Mouse (Mus musculus): ENCODE measurements around the gene Zkscan7. TPM values are rescaled to one million over a fixed set of nuclear protein-coding genes. Genes with fewer than 3 reads are reported as not detected.

Gene Zkscan7
- polyA plus RNA-seq, 1 experiment from 2014 or later: 4.5 TPM

GRCm38 (mm10) chr9:122860752-122861151 is 24.7 kb upstream of the Zkscan7 start:
- Histone ChIP-seq H3K9me3 (no peaks in the 10 kb centered on the region), H3K27ac (replicated peaks) (no peak overlapping the region), H3K4me2 (no peak overlapping the region), H3K9ac (no peak overlapping the region), H3K27me3 (no peaks in the 10 kb centered on the region), H3K36me3 (peaks cover 63% of the 10 kb centered on the region), H3K4me3 (no peak overlapping the region), H3K4me1 (replicated peaks) (peaks cover 20% of the 10 kb centered on the region)
- no peak for ATAC-seq (ENCODE audit: low FRiP score, low read depth)

DNA sequence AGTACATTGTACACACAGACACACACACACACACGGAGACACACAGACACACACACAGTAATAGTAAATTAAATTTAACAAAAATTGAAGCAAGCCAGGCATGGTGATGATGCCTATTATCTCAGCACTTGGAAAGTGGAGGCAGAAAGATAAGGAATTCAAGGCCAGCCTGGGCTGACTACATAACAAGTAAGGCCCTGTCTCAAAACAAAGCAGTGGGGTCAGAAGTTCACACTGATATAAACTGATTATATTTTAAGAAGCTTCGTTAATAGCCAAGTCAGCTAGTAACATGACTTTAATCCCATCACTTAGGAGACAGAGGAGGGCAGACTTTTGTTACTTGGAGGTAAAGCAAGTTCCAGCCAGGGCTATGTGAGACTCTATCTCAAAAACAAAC is 21.8 kb upstream of the Zkscan7 start:
- Histone ChIP-seq H3K4me2 (peak overlapping the region; percentile 59), H3K27me3 (no peaks in the 10 kb centered on the region), H3K27ac (replicated peaks) (no peak overlapping the region), H3K4me3 (no peak overlapping the region), H3K9ac (no peak overlapping the region), H3K36me3 (peaks cover 36% of the 10 kb centered on the region), H3K9me3 (no peaks in the 10 kb centered on the region), H3K4me1 (replicated peaks) (peaks cover 20% of the 10 kb centered on the region)
- ATAC-seq (ENCODE audit: low FRiP score, low read depth): no peak
- 95% methylated on average over 2 of the region's 2 CpGs for WGBS

- no peak overlapping the region for H3K27ac ChIP-seq (replicated peaks)
- peak overlapping the region; percentile 88 for H3K9ac ChIP-seq
- ATAC-seq (ENCODE audit: low FRiP score, low read depth): no peak
- peak overlapping the region; percentile 59 for H3K4me2 ChIP-seq
- no peaks in the 10 kb centered on the region for H3K27me3 ChIP-seq
- WGBS: 60% methylated on average over 3 of the region's 3 CpGs
- no peaks in the 10 kb centered on the region for H3K9me3 ChIP-seq
- H3K4me1 ChIP-seq (replicated peaks): peaks cover 20% of the 10 kb centered on the region
- H3K4me3 ChIP-seq: peak overlapping the region; percentile 87
- peaks cover 25% of the 10 kb centered on the region for H3K36me3 ChIP-seq
Observed at GRCm38 (mm10) chr9:122864848-122865247, 20.6 kb upstream of the Zkscan7 start.

DNA sequence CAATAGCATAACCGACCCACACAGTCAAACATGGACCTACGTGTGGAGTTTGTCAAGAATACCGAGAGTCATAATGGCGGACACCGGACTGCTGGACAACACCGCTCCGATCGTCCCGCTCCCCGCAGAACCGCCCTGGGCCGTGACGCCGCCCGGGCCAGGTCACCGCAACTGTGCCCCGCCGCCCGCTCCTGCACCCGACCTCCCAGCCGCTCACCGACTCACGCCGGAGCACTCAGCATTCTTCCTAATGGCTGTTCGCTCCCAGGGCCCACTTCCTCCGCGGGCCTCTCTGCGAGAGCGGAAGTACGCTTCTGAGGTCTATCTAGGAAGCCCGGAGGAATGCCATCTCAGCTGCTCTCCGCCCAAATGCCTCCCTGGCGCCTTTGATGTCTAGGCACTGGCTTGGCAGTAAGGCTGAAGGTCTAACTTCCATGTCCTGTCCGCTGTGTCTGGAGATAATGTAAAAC is 19.8 kb upstream of the Zkscan7 start, which contains the start of gene Zfp445:
Zfp445 (minus strand) TSS at position 310 of the 470 bp plus-strand sequence.
- peak within 1 kb of the TSS; percentile 82 for H3K27ac ChIP-seq (replicated peaks)
- peak; percentile 93 for ATAC-seq (ENCODE audit: low FRiP score, low read depth)
- H3K4me3 ChIP-seq: peak within 1 kb of the TSS; percentile 87
- peak within 1 kb of the TSS; percentile 88 for H3K9ac ChIP-seq
- H3K27me3 ChIP-seq: no peaks in the 10 kb centered on the region
- H3K4me2 ChIP-seq: peak within 1 kb of the TSS; percentile 59
- peaks cover 20% of the 10 kb centered on the region for H3K4me1 ChIP-seq (replicated peaks)
- peaks cover 16% of the 10 kb centered on the region for H3K36me3 ChIP-seq
- no peaks in the 10 kb centered on the region for H3K9me3 ChIP-seq
- under 1% methylated on average over 34 of the region's 34 CpGs for WGBS

- peak overlapping the region; percentile 59 for H3K4me2 ChIP-seq
- no peaks in the 10 kb centered on the region for H3K9me3 ChIP-seq
- H3K4me3 ChIP-seq: peak overlapping the region; percentile 87
- WGBS: 88% methylated on average over 4 of the region's 4 CpGs
- no peak overlapping the region; the same call in 1 of the 2 replicates for H3K9ac ChIP-seq
- H3K36me3 ChIP-seq: peaks cover 12% of the 10 kb centered on the region
- peaks cover 20% of the 10 kb centered on the region for H3K4me1 ChIP-seq (replicated peaks)
- ATAC-seq (ENCODE audit: low FRiP score, low read depth): peak; percentile 27; the same call in 1 of the 2 replicates
- H3K27ac ChIP-seq (replicated peaks): no peak overlapping the region
- H3K27me3 ChIP-seq: no peaks in the 10 kb centered on the region
Observed at GRCm38 (mm10) chr9:122866192-122866591, 19.3 kb upstream of the Zkscan7 start.

GRCm38 (mm10) chr9:122872595-122872994 is 12.9 kb upstream of the Zkscan7 start:
- WGBS: 87% methylated on average over 4 of the region's 4 CpGs
- Histone ChIP-seq H3K27ac (replicated peaks) (no peak overlapping the region), H3K27me3 (no peaks in the 10 kb centered on the region), H3K4me2 (no peak overlapping the region), H3K4me1 (replicated peaks) (no peaks in the 10 kb centered on the region), H3K4me3 (no peak overlapping the region), H3K9ac (no peak overlapping the region), H3K9me3 (no peaks in the 10 kb centered on the region), H3K36me3 (no peaks in the 10 kb centered on the region)
- ATAC-seq (ENCODE audit: low FRiP score, low read depth): no peak

DNA sequence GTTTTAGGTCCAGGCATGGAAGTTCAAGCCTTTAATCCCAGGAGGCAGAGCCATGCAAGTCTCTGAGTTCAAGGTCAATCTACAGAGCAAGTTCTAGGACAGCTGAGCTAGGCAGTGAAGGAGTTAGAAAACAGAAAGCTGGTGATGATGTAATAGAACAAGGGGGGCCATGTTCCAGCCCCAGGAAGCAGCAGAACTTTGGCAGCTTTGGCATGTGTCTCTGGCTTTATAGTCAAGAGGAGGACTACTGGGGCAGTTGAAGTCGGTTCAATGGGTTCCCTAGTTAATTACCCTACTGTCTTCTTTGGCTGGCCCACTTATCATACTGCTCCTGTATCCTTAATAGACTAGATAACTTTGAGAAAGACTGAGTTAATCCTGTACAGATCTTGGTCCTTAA is 10.8 kb upstream of the Zkscan7 start:
- 71% methylated on average over 1 of the region's 1 CpGs for WGBS
- Histone ChIP-seq H3K9me3 (no peaks in the 10 kb centered on the region), H3K27ac (replicated peaks) (no peak overlapping the region), H3K9ac (no peak overlapping the region), H3K4me3 (no peak overlapping the region), H3K4me2 (no peak overlapping the region), H3K36me3 (no peaks in the 10 kb centered on the region), H3K4me1 (replicated peaks) (no peaks in the 10 kb centered on the region), H3K27me3 (no peaks in the 10 kb centered on the region)
- no peak for ATAC-seq (ENCODE audit: low FRiP score, low read depth)

DNA sequence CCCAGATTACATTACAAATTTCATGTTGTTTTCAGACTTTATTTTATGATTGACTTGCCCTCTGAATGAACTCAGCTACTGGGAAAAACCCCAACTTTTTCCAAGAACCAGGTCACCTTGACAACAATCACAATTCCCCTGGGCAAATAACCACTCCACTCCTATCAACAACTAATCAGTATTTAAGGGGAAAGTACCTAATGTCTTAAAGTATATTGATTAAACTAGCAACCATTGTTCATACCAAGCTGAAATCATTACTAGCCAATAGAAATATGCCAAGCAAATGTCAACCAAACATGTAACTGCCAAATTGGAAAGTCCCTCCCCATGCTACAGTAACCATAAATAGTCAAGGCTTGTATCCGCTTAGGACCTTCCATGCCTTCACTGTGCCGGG is 10.3 kb upstream of the Zkscan7 start:
- Histone ChIP-seq H3K4me2 (no peak overlapping the region), H3K9me3 (no peaks in the 10 kb centered on the region), H3K4me1 (replicated peaks) (no peaks in the 10 kb centered on the region), H3K4me3 (no peak overlapping the region), H3K27ac (replicated peaks) (no peak overlapping the region), H3K27me3 (no peaks in the 10 kb centered on the region), H3K9ac (no peak overlapping the region), H3K36me3 (no peaks in the 10 kb centered on the region)
- no peak for ATAC-seq (ENCODE audit: low FRiP score, low read depth)
- 93% methylated on average over 2 of the region's 2 CpGs for WGBS

- no peaks in the 10 kb centered on the region for H3K9me3 ChIP-seq
- WGBS: 5% methylated on average over 54 of the region's 54 CpGs
- H3K9ac ChIP-seq: peak overlapping the region; percentile 85
- H3K4me2 ChIP-seq: peak overlapping the region; percentile 84
- H3K36me3 ChIP-seq: no peaks in the 10 kb centered on the region; the same call in 1 of the 2 replicates
- H3K27ac ChIP-seq (replicated peaks): peak overlapping the region; percentile 82
- H3K4me1 ChIP-seq (replicated peaks): peaks cover 14% of the 10 kb centered on the region
- ATAC-seq (ENCODE audit: low FRiP score, low read depth): peak; percentile 94
- no peaks in the 10 kb centered on the region for H3K27me3 ChIP-seq
- peak overlapping the region; percentile 89 for H3K4me3 ChIP-seq
Observed at GRCm38 (mm10) chr9:122886372-122887179, 1.1 kb downstream of the Zkscan7 start.

- no peak for ATAC-seq (ENCODE audit: low FRiP score, low read depth)
- Histone ChIP-seq H3K27ac (replicated peaks) (no peak overlapping the region), H3K9ac (no peak overlapping the region), H3K4me2 (no peak overlapping the region), H3K4me1 (replicated peaks) (peaks cover 16% of the 10 kb centered on the region), H3K36me3 (peaks cover 3% of the 10 kb centered on the region), H3K9me3 (peaks cover under 1% of the 10 kb centered on the region; the same call in 1 of the 2 replicates), H3K4me3 (no peak overlapping the region), H3K27me3 (no peaks in the 10 kb centered on the region)
- 93% methylated on average over 2 of the region's 2 CpGs for WGBS
Observed at GRCm38 (mm10) chr9:122901047-122901446, 15.6 kb downstream of the Zkscan7 start.

DNA sequence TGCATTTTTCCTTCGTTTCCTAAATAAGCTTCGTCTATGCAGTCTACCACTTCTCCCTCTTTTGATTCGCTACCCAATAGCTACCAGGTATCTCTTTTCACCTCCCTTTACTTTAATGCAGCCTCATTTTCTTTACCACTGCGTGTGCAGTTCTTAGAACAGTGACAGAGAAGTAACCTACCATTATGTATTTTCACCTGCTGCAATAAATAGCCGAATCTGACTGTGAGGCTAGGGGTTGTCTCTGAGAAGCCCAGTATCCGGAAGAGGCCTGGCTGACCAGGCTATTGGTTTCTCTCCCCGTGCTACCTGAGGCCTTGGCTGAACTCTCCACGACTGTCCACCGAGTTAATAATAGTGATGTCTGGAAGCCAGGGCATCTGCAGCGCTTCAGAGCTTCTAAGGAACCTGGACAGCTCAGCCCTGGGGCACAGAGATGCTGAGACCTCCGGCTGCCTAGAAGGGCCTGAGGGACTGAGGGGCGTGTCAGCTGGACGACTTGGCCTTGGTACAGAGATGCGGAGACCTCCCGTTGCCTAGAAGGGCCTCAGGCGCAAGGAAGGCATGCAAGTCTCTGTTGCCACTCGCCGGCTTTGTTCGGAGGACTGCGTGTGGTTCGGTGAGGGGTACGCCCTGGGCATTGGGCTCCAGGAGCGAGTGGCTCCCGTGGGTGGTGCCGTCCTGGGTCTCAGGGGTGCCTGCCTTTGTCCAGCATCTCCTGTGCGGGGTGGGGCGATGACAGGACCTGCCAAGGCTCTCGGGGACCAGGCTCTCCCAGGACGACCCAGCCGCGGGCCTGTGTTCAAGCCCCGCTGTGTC is 17.4 kb downstream of the Zkscan7 start:
- peak overlapping the region; percentile 57 for H3K4me3 ChIP-seq
- H3K27me3 ChIP-seq: no peaks in the 10 kb centered on the region
- peak overlapping the region; percentile 63; the same call in 1 of the 2 replicates for H3K27ac ChIP-seq (replicated peaks)
- WGBS: 14% methylated on average over 32 of the region's 32 CpGs
- H3K36me3 ChIP-seq: peaks cover 6% of the 10 kb centered on the region; the same call in 1 of the 2 replicates
- peaks cover 16% of the 10 kb centered on the region for H3K4me1 ChIP-seq (replicated peaks)
- peak overlapping the region; percentile 63 for H3K9ac ChIP-seq
- ATAC-seq (ENCODE audit: low FRiP score, low read depth): peak; percentile 99
- peak overlapping the region; percentile 82 for H3K4me2 ChIP-seq
- no peaks in the 10 kb centered on the region for H3K9me3 ChIP-seq

GRCm38 (mm10) chr9:122922436-122922835 is 37.0 kb downstream of the Zkscan7 start:
- peak overlapping the region; percentile 99 for H3K9ac ChIP-seq
- H3K4me1 ChIP-seq (replicated peaks): peaks cover 6% of the 10 kb centered on the region
- 22% methylated on average over 3 of the region's 3 CpGs for whole genome bisulfite sequencing
- peak overlapping the region; percentile 90 for H3K4me3 ChIP-seq
- no peaks in the 10 kb centered on the region for H3K27me3 ChIP-seq
- peaks cover 27% of the 10 kb centered on the region for H3K36me3 ChIP-seq
- H3K4me2 ChIP-seq: peak overlapping the region; percentile 73
- H3K27ac ChIP-seq (replicated peaks): peak overlapping the region; percentile 88; the same call in 1 of the 2 replicates
- no peaks in the 10 kb centered on the region for H3K9me3 ChIP-seq
- ATAC-seq (ENCODE audit: low FRiP score, low read depth): peak; percentile 76; the same call in 1 of the 2 replicates

Data from hindbrain, embryonic 15.5 days (tissue).